Mouse (Mus musculus) megakaryocyte, embryonic 14.5 days (primary cell): ENCODE measurements at regions not wholly inside any gene's neighbourhood (a gene's known extent, or its start where the extent isn't known, plus 50 kb on each side); places are given as distances from the start of the nearest gene placed in this dataset.

Source experiments
- FLI1 ChIP-seq: IDR thresholded peaks from 2 replicates; pipeline ENCODE4 v1.6.1; 2012; ENCODE audit warnings: low read length, inconsistent platforms, mixed read lengths
- GATA1 ChIP-seq: IDR thresholded peaks from 3 replicates; pipeline ENCODE4 v1.6.1; 2012; ENCODE audit warnings: mixed read lengths, low read length, inconsistent platforms, borderline replicate concordance

DNA sequence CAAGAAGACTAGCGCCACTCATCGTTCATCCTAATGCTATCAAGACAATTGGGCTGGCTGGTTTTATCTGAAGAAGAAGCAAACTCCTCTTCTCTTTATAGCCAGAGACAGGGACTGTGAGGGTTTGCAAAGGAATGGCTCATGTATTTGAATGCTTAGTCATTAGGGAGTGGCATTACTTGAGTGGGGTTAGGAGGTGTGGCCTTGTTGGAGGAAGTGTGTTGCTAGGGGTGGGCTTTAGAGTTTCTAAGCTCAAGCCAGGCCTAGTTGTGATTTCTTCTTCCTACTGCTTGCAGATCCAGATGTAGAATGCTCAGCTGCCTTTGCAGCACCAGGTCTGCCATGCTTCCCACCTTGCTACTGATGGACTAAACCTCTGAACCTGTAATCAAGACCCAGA lies 169.4 kb upstream of the Masp1 start:
- TF ChIP-seq GATA1, result no peak
- no peak for TF ChIP-seq FLI1
